Mouse (Mus musculus): ENCODE data around the gene Cnot1.

DNA sequence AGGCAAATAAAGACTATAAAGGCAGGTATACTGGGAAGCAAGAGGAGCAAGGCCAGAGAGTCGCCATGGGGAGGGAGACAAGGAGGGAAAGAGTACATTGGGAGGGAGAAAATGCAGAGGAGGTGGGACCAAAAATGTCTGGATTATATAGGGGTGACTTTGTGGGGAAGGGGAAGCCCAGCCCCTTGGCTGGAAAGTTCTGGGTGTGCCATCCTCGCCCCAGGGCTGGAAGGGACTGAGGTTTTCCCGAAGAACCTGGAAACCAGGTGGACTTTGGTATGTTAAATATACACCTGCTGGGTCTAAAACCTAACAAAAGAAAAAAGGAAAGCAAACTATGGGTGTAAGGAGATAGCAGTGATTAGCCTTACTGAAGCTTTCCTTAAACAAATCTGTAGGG is 22.9 kb upstream of the Cnot1 start:
- TF ChIP-seq CTCF (IDR thresholded peaks at IDR 0.05; ENCODE audit: control insufficient read depth, insufficient read depth, insufficient read length) (no peak), FOSL1 (IDR thresholded peaks at IDR 0.05; ENCODE audit: insufficient read depth, low read length, poor library complexity, severe bottlenecking) (no peak), MYOG (IDR thresholded peaks at IDR 0.05; ENCODE audit: control insufficient read depth, extremely low read depth, insufficient read length) (no peak)
